Comparison of ENCODE assay signal across 15 mouse cellular contexts in genomic region chr13:47253711-47254110, GRCm38 (mm10).
"Had no signal": no experiment of that assay in that cellular context is flagged by ENCODE, and none has a peak within 500 bp of the region (broad histone marks: within the 10 kb centered on the region; RNA-seq: fewer than 3 reads in every experiment).

No protein-coding gene starts in this region.

- DNase-seq: lung, adult 18-20 months; lung, postnatal 14 days; lung, postnatal 4 days; midbrain, embryonic 14.5 days; right cerebral cortex, postnatal 14 days; thymus, adult 18-20 months; thymus, postnatal 14 days; thymus, postnatal 36 days had no signal

- H3K4me1 ChIP-seq: stomach, embryonic 15.5 days had no signal

- H3K9me3 ChIP-seq: midbrain, embryonic 10.5 days; midbrain, embryonic 12.5 days; neural tube, embryonic 12.5 days; stomach, embryonic 15.5 days had no signal

- H3K36me3 ChIP-seq: midbrain, embryonic 10.5 days; midbrain, embryonic 12.5 days; neural tube, embryonic 12.5 days; stomach, embryonic 15.5 days had no signal

- H3K4me3 ChIP-seq: midbrain, embryonic 10.5 days; midbrain, embryonic 12.5 days; myocyte; neural tube, embryonic 12.5 days; stomach, embryonic 15.5 days had no signal

- H3K4me2 ChIP-seq: midbrain, embryonic 12.5 days; neural tube, embryonic 12.5 days; stomach, embryonic 15.5 days had no signal

- H3K9ac ChIP-seq: liver, embryonic 14.5 days; midbrain, embryonic 12.5 days; neural tube, embryonic 12.5 days; stomach, embryonic 15.5 days had no signal

- H3K27me3 ChIP-seq: midbrain, embryonic 12.5 days; neural tube, embryonic 12.5 days; stomach, embryonic 15.5 days had no signal

- ATAC-seq: midbrain, embryonic 16.5 days had no signal

- H3K27ac ChIP-seq: liver, embryonic 14.5 days; midbrain, embryonic 10.5 days; midbrain, embryonic 12.5 days; neural tube, embryonic 12.5 days; stomach, embryonic 15.5 days had no signal
